Mouse (Mus musculus) spleen, adult 2 months (tissue): ENCODE measurements at regions not wholly inside any gene's neighbourhood (a gene's known extent, or its start where the extent isn't known, plus 50 kb on each side); places are given as distances from the start of the nearest gene placed in this dataset.

ENCODE experiments used
- DNase-seq, 2 experiments: peaks; one replicate each; pipeline versions ENCODE4 v3.0.0 to v3.0.0-alpha.2; 2012 to 2021; ENCODE audit warnings: low spot score in 2 of 2, low read depth in 1 of 2
- H3K27ac ChIP-seq: fragments of 200-500 bp; 2 replicates; pipeline ENCODE4 v1.5.1; 2012; ENCODE audit warnings: low read length, inconsistent platforms; ENCODE audit not compliant: insufficient read depth
- H3K27me3 ChIP-seq: fragments of 200-500 bp; 2 replicates; pipeline ENCODE4 v1.6.1; 2012; ENCODE audit warnings: mild to moderate bottlenecking, moderate library complexity, low read length, inconsistent platforms; ENCODE audit not compliant: control insufficient read depth, insufficient read depth
- H3K36me3 ChIP-seq: fragments of 200-500 bp; 2 replicates; pipeline ENCODE4 v1.6.1; 2012; ENCODE audit warnings: mild to moderate bottlenecking, low read length, inconsistent platforms; ENCODE audit not compliant: control insufficient read depth, insufficient read depth
- H3K4me1 ChIP-seq: fragments of 200-500 bp; 2 replicates; pipeline ENCODE4 v1.6.1; 2011; ENCODE audit warnings: inconsistent platforms; ENCODE audit not compliant: control insufficient read depth, insufficient read depth, insufficient read length
- H3K4me3 ChIP-seq: fragments of 200-500 bp; 2 replicates; pipeline ENCODE4 v1.5.1; 2011; ENCODE audit warnings: mild to moderate bottlenecking, inconsistent platforms; ENCODE audit not compliant: insufficient read depth, insufficient read length; ENCODE audit errors: extremely low read depth
- CTCF ChIP-seq: fragments of 200-500 bp; IDR thresholded peaks from 2 replicates; pipeline ENCODE4 v1.5.1; 2011; ENCODE audit warnings: mild to moderate bottlenecking, inconsistent platforms; ENCODE audit not compliant: insufficient read depth, insufficient read length, insufficient replicate concordance; ENCODE audit errors: extremely low read depth
- POLR2A ChIP-seq: fragments of 200-500 bp; IDR thresholded peaks from 2 replicates; pipeline ENCODE4 v1.6.1; 2011; ENCODE audit warnings: low read depth, low read length, inconsistent platforms
- WGBS: fragments of 180-500 bp; shearing (Covaris S2); methylation state at CpG from one replicate; pipeline ENCODE4 v1.1.7; 2018; 5-methylcytosine and 5-hydroxymethylcytosine counted together

DNA sequence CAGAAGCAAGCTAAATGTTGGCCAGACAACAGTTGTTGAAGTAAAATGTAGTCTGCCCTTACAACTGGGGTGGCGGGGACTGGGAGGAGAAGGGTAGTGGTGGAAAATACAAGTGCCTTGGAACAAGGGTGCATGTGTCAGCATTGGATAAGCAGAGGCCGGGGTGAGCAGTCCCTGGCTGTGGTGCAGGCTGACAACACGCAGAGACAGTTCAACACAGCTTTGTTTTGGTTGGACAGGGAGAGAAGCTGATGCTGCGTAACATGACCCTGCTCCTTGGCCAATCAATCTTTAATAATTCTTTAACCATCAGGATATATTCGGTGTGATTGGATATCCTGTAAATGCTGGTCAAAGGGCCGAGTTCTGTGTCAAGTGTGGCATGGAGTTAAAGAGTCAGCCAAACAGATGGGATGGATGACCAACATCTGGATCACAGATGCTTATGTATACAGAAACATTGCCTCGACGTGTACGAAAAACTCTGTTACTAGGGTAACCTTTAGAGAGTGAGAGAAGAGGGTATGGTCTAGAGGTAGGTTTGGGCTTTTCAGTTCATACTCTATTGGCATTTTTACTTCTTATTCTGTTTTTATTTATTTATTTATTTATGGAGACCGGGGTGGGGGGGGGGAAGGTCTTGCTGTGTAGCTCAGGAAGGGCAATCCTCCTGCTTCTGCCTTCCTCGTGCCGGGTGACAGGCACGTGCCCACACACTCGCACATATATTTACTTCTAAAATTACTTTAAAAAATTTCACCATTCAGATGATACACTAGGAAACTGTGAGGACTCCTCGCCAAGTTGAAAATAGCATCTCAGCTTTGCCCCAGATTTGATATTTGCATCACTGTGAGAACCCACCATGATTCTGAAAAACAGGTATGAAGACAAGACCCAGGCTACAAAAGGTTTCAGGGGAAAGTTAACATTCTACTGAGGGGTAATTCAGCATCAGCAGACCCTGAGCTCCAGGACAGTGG, 60.2 kb upstream of the Ptgfrn start:
- no peaks in the 10 kb centered on the region for H3K4me1 ChIP-seq
- H3K27me3 ChIP-seq: no peaks in the 10 kb centered on the region
- 90% methylated on average over 15 of the region's 15 CpGs for WGBS
- no peak for DNase-seq
- no peak overlapping the region for H3K27ac ChIP-seq
- no peak overlapping the region for H3K4me3 ChIP-seq
- H3K36me3 ChIP-seq: no peaks in the 10 kb centered on the region
- TF ChIP-seq POLR2A (no peak), CTCF (no peak)

GRCm38 (mm10) chr3:101167026-101167425, 56.9 kb upstream of the Ptgfrn start:
- Histone ChIP-seq H3K27me3 (peaks cover 1% of the 10 kb centered on the region; the same call in 1 of the 2 replicates), H3K4me3 (no peak overlapping the region), H3K36me3 (no peaks in the 10 kb centered on the region), H3K27ac (no peak overlapping the region), H3K4me1 (no peaks in the 10 kb centered on the region)
- no peak for DNase-seq
- no peak for TF ChIP-seq CTCF
- TF ChIP-seq POLR2A: no peak
- WGBS: 66% methylated on average over 1 of the region's 1 CpGs

DNA sequence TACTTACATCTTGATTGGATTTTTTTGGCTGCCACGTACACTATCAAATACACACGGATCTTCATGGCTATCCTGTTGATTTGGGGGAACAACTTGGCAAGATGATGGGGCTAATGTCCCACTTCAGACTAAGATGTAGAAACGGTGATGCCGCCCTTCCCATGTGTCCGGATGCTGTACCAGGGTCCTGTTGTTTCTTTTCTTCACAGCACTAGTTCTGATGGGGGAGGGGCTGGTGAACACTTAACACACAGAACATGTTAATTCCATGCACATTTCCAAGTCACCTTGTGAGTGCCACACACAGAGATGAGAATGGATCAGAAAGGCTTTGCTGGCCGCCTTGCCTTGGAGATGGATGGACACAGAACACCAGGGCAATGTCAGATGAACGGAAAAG, 56.5 kb upstream of the Ptgfrn start:
- no peak overlapping the region for H3K4me3 ChIP-seq
- WGBS: 90% methylated on average over 7 of the region's 7 CpGs
- H3K4me1 ChIP-seq: no peaks in the 10 kb centered on the region
- TF ChIP-seq CTCF: no peak
- no peak for TF ChIP-seq POLR2A
- DNase-seq: no peak
- H3K27ac ChIP-seq: no peak overlapping the region
- peaks cover 1% of the 10 kb centered on the region; the same call in 1 of the 2 replicates for H3K27me3 ChIP-seq
- H3K36me3 ChIP-seq: no peaks in the 10 kb centered on the region

DNA sequence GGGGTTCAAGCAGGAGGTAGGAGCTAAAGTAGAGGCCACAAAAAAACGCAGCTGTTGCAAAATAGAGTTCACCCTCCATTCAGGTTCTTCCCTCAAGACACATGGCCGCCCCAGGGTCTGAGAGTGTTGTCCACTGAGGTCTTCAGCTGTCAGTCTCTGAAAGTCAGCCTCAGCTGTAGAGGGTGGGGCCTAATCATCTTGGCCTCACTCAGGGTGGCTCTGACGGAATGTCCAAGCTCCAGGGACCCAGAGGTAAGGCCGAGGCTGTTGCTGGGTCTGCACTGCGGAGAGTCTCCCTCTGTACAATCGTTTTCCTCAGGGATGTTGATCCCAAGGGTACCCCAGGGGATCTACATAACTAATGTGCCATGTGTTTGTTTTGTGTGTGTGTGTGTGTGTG, 55.2 kb upstream of the Ptgfrn start:
- no peak for DNase-seq
- no peak for TF ChIP-seq POLR2A
- TF ChIP-seq CTCF: no peak
- Histone ChIP-seq H3K4me3 (no peak overlapping the region), H3K27me3 (peaks cover 1% of the 10 kb centered on the region; the same call in 1 of the 2 replicates), H3K27ac (no peak overlapping the region), H3K36me3 (no peaks in the 10 kb centered on the region), H3K4me1 (no peaks in the 10 kb centered on the region)
- WGBS: 79% methylated on average over 6 of the region's 6 CpGs

- peaks cover 1% of the 10 kb centered on the region; the same call in 1 of the 2 replicates for H3K27me3 ChIP-seq
- H3K4me3 ChIP-seq: no peak overlapping the region
- no peaks in the 10 kb centered on the region for H3K4me1 ChIP-seq
- no peak overlapping the region for H3K27ac ChIP-seq
- DNase-seq: no peak
- no peaks in the 10 kb centered on the region for H3K36me3 ChIP-seq
- TF ChIP-seq CTCF: no peak
- no peak for TF ChIP-seq POLR2A
- WGBS: 88% methylated on average over 5 of the region's 5 CpGs
Observed at GRCm38 (mm10) chr3:101164771-101165170, 54.7 kb upstream of the Ptgfrn start.

DNA sequence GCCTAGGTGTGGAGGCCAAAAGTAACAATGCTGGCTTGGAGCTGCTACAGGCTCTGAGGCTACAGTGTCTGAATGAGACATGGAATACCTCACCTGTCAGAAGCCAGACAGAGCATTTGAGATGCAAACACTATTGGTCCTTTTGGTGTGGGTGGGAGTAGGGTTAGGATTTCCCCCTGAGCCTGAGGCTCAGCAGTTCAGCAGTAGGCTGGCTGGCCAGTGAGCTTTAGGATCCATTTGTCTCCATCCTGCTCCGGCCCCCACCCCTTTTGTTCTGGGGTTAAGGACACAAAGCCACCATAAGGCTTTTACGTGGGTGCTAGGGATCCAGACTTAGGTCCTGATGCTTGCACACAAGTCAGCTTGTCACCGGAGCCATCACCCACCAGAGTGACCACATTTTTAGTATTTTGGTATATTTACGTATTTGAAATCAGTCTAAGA, 53.9 kb upstream of the Ptgfrn start:
- no peaks in the 10 kb centered on the region for H3K4me1 ChIP-seq
- no peak overlapping the region for H3K4me3 ChIP-seq
- H3K27me3 ChIP-seq: peaks cover 1% of the 10 kb centered on the region; the same call in 1 of the 2 replicates
- no peak overlapping the region for H3K27ac ChIP-seq
- DNase-seq: no peak
- 87% methylated on average over 4 of the region's 4 CpGs for WGBS
- no peaks in the 10 kb centered on the region for H3K36me3 ChIP-seq
- TF ChIP-seq POLR2A: no peak
- no peak for TF ChIP-seq CTCF
